Mouse (Mus musculus) MEL (cell line): ENCODE data around the gene Armc6.

ENCODE experiments used
- CHD1 ChIP-seq: IDR thresholded peaks from 2 replicates; pipeline ENCODE4 v1.6.1; 2012; ENCODE audit warnings: low read depth, mild to moderate bottlenecking, inconsistent platforms, low read length, improper control_type of control experiment
- CTCF ChIP-seq, 3 experiments: IDR thresholded peaks in 2 of 3; conservative IDR thresholded peaks in 1 of 3; 2 replicates each; pipeline ENCODE4 v1.5.1; 2011 to 2012; ENCODE audit warnings: low read length in 3 of 3, low read depth in 2 of 3, mild to moderate bottlenecking in 2 of 3, improper control_type of control experiment in 1 of 3, inconsistent platforms in 1 of 3, mixed read lengths in 1 of 3, moderate library complexity in 1 of 3; ENCODE audit not compliant: control insufficient read depth in 1 of 3, insufficient read depth in 1 of 3, poor library complexity in 1 of 3, severe bottlenecking in 1 of 3
- GATA1 ChIP-seq: IDR thresholded peaks from 2 replicates; pipeline ENCODE4 v1.6.1; 2011; ENCODE audit warnings: low read depth, low read length, improper control_type of control experiment
- HCFC1 ChIP-seq: IDR thresholded peaks from 2 replicates; pipeline ENCODE4 v1.6.1; 2012; ENCODE audit warnings: low read depth, mild to moderate bottlenecking, inconsistent platforms, low read length, improper control_type of control experiment, moderate library complexity
- MAX ChIP-seq: IDR thresholded peaks from 2 replicates; pipeline ENCODE4 v1.6.1; 2011; ENCODE audit warnings: low read length, improper control_type of control experiment
- MAZ ChIP-seq: IDR thresholded peaks from 2 replicates; pipeline ENCODE4 v1.6.1; 2012; ENCODE audit warnings: low read depth, mild to moderate bottlenecking, inconsistent platforms, low read length, improper control_type of control experiment
- MYC ChIP-seq: IDR thresholded peaks from 2 replicates; pipeline ENCODE4 v1.6.1; 2011; ENCODE audit warnings: low read depth, mild to moderate bottlenecking, low read length, improper control_type of control experiment, moderate library complexity
- POLR2A ChIP-seq, 2 experiments: IDR thresholded peaks; 2 replicates each; pipeline ENCODE4 v1.6.1; 2011 to 2012; ENCODE audit warnings: low read length in 2 of 2, mild to moderate bottlenecking in 2 of 2, control low read depth in 1 of 2, improper control_type of control experiment in 1 of 2, low read depth in 1 of 2, moderate library complexity in 1 of 2; ENCODE audit not compliant: control insufficient read depth in 1 of 2, insufficient read depth in 1 of 2, poor library complexity in 1 of 2
- POLR2AphosphoS2 ChIP-seq: IDR thresholded peaks from 2 replicates; pipeline ENCODE4 v1.6.1; 2011; ENCODE audit warnings: low read length, improper control_type of control experiment
- TCF12 ChIP-seq: IDR thresholded peaks from 2 replicates; pipeline ENCODE4 v1.6.1; 2014; ENCODE audit warnings: low read depth, mild to moderate bottlenecking, inconsistent platforms, low read length, improper control_type of control experiment, moderate library complexity
- UBTF ChIP-seq: IDR thresholded peaks from 2 replicates; pipeline ENCODE4 v1.6.1; 2012; ENCODE audit warnings: low read depth, mild to moderate bottlenecking, inconsistent platforms, low read length, improper control_type of control experiment, moderate library complexity, borderline replicate concordance; ENCODE audit not compliant: insufficient read depth
- USF2 ChIP-seq, 2 experiments: IDR thresholded peaks; 2 replicates each; pipeline ENCODE4 v1.6.1; 2011 to 2012; ENCODE audit warnings: improper control_type of control experiment in 2 of 2, low read length in 2 of 2, borderline replicate concordance in 1 of 2, inconsistent platforms in 1 of 2, low read depth in 1 of 2, mild to moderate bottlenecking in 1 of 2; ENCODE audit not compliant: insufficient read depth in 1 of 2
- ZMIZ1 ChIP-seq: IDR thresholded peaks from 2 replicates; pipeline ENCODE4 v1.6.1; 2012; ENCODE audit warnings: low read depth, mild to moderate bottlenecking, inconsistent platforms, low read length, improper control_type of control experiment, moderate library complexity

- TF ChIP-seq CTCF (IDR thresholded peaks at IDR 0.05 in 2 of 3, conservative IDR thresholded peaks at IDR 0.05 in 1 of 3; ENCODE audit: control insufficient read depth in 1 of 3, insufficient read depth in 1 of 3, low read depth in 2 of 3, low read length in 3 of 3, poor library complexity in 1 of 3, severe bottlenecking in 1 of 3), result peak in 2 of 3 experiments; percentile 15 to 40; a peak in 2 of 6 replicates
- TF ChIP-seq TCF12, result no peak
- no peak for TF ChIP-seq GATA1
- no peak for TF ChIP-seq MAZ
- TF ChIP-seq CHD1, result no peak
- TF ChIP-seq UBTF, result no peak
- no peak for TF ChIP-seq MYC
- TF ChIP-seq POLR2A (IDR thresholded peaks at IDR 0.05; ENCODE audit: control insufficient read depth in 1 of 2, insufficient read depth in 1 of 2, low read depth in 1 of 2, low read length in 2 of 2, poor library complexity in 1 of 2), result no peak
- TF ChIP-seq USF2 (IDR thresholded peaks at IDR 0.05; ENCODE audit: borderline replicate concordance in 1 of 2, insufficient read depth in 1 of 2, low read depth in 1 of 2, low read length in 2 of 2), result no peak
- TF ChIP-seq HCFC1, result no peak
- TF ChIP-seq POLR2AphosphoS2, result no peak
- no peak for TF ChIP-seq MAX
- TF ChIP-seq ZMIZ1, result no peak
Observed at GRCm38 (mm10) chr8:70195762-70196161, 38.5 kb downstream of the Armc6 start.
